Comparison of ENCODE assay signal across 17 mouse cellular contexts in the genomic region with DNA sequence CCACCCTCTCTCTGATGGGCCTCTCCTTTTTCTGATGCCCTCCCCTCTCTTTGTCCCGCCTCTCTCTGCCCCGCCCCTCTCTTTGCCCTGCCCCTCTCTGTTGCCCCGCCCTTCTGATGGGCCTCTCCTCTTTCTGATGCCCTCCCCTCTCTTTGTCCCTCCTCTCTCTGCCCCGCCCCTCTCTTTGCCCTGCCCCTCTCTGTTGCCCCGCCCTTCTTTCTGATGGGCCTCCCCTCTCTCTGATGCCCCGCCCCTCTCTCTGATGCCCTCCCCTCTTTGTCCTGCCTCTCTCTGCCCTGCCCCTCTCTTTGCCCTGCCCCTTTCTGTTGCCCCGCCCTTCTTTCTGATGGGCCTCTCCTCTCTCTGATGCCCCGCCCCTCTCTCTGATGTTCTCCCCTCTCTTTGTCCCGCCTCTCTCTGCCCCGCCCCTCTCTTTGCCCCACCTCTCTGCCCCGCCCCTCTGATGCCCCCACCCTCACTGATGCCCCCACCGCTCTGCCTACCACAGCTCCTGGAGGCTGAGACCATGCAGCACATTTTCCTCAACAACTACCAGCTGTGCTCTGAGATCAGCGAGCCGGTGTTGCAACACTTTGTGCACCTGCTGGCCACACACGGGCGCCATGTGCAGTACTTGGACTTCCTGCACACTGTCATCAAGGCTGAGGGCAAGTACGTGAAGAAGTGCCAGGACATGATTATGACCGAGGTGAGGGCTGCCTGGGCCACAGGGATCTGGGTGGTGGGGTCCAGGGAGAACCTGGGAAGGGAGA. TPM values are rescaled to one million over a fixed set of nuclear protein-coding genes. Genes with fewer than 3 reads are reported as not detected.
DNase-seq lines count a peak whose midpoint lies in the region; ATAC-seq and TF ChIP-seq lines count a peak whose summit lies in the region.
"Had no signal": no experiment of that assay in that cellular context is flagged by ENCODE, and none has a peak within 500 bp of the region (broad histone marks: within the 10 kb centered on the region; RNA-seq: fewer than 3 reads in every experiment).

No protein-coding gene starts in this region.

- H3K4me3 ChIP-seq in testis, adult 2 months (ENCODE audit: control insufficient read depth, low read depth, low read length): peak overlapping the region; percentile 67
- no peak overlapping the region for H3K4me3 ChIP-seq in ES-E14 (ENCODE audit: insufficient read depth in 1 of 2, low read depth in 1 of 2, low read length in 2 of 2, poor library complexity in 1 of 2, severe bottlenecking in 1 of 2)
- no peak overlapping the region for H3K4me3 ChIP-seq in intestine, embryonic 15.5 days (replicated peaks)
- no peak overlapping the region for H3K4me3 ChIP-seq in stomach, postnatal 0 days (ENCODE audit: low read depth, low read length)
- H3K4me3 ChIP-seq in forebrain, embryonic 16.5 days (replicated peaks; ENCODE audit: low read length): no peak overlapping the region
- H3K4me3 ChIP-seq: forebrain, embryonic 13.5 days; hindbrain, embryonic 10.5 days; liver, embryonic 15.5 days; neural tube, embryonic 13.5 days had no signal

- no peak overlapping the region for H3K4me2 ChIP-seq in intestine, embryonic 15.5 days (replicated peaks)
- H3K4me2 ChIP-seq in stomach, postnatal 0 days (replicated peaks; ENCODE audit: low read depth): no peak overlapping the region
- no peak overlapping the region for H3K4me2 ChIP-seq in forebrain, embryonic 16.5 days (ENCODE audit: low read length)
- H3K4me2 ChIP-seq: forebrain, embryonic 13.5 days; liver, embryonic 15.5 days; neural tube, embryonic 13.5 days had no signal

- H3K27ac ChIP-seq in testis, adult 2 months (ENCODE audit: control insufficient read depth, insufficient read depth, low read depth, low read length): no peak overlapping the region
- no peak overlapping the region for H3K27ac ChIP-seq in ES-E14 (ENCODE audit: insufficient read depth, low read depth, low read length, poor library complexity, severe bottlenecking)
- H3K27ac ChIP-seq in intestine, embryonic 15.5 days: no peak overlapping the region
- H3K27ac ChIP-seq in stomach, postnatal 0 days (replicated peaks): no peak overlapping the region
- no peak overlapping the region for H3K27ac ChIP-seq in forebrain, embryonic 16.5 days (ENCODE audit: low read length)
- H3K27ac ChIP-seq: forebrain, embryonic 13.5 days; hindbrain, embryonic 10.5 days; liver, embryonic 15.5 days; macrophage; neural tube, embryonic 13.5 days had no signal

- H3K4me1 ChIP-seq in testis, adult 2 months (ENCODE audit: control insufficient read depth, insufficient read depth, low read length): peaks cover 2% of the 10 kb centered on the region
- peaks cover 6 to 22% of the 10 kb centered on the region in 2 experiments; a peak in 2 of 4 replicates for H3K4me1 ChIP-seq in ES-E14 (ENCODE audit: control insufficient read depth in 2 of 2, insufficient read depth in 2 of 2, low read length in 2 of 2, poor library complexity in 1 of 2)
- H3K4me1 ChIP-seq in intestine, embryonic 15.5 days (replicated peaks): no peaks in the 10 kb centered on the region
- no peaks in the 10 kb centered on the region for H3K4me1 ChIP-seq in stomach, postnatal 0 days (replicated peaks; ENCODE audit: control insufficient read depth, insufficient read depth)
- H3K4me1 ChIP-seq in forebrain, embryonic 16.5 days (replicated peaks; ENCODE audit: control insufficient read depth, insufficient read depth, low read length): peaks cover 8% of the 10 kb centered on the region; the same call in 1 of the 2 replicates
- H3K4me1 ChIP-seq: liver, embryonic 15.5 days had no signal

- H3K9me3 ChIP-seq in ES-E14 (ENCODE audit: control insufficient read depth, insufficient read depth, low read depth, low read length): no peaks in the 10 kb centered on the region
- H3K9me3 ChIP-seq in intestine, embryonic 15.5 days: no peaks in the 10 kb centered on the region
- H3K9me3 ChIP-seq in stomach, postnatal 0 days (ENCODE audit: control insufficient read depth, low read length): no peaks in the 10 kb centered on the region
- H3K9me3 ChIP-seq in forebrain, embryonic 16.5 days (ENCODE audit: control insufficient read depth, low read length): no peaks in the 10 kb centered on the region
- H3K9me3 ChIP-seq: forebrain, embryonic 13.5 days; hindbrain, embryonic 10.5 days; liver, embryonic 15.5 days; neural tube, embryonic 13.5 days had no signal

- in situ Hi-C loops in ES-E14 (cut with MboI; ENCODE audit: low sequenced_read_pairs in 2 of 2, unreplicated experiment in 2 of 2): no loop called here

- peak; percentile 39; the same call in 1 of the 2 replicates for ATAC-seq in intestine, embryonic 15.5 days
- ATAC-seq in stomach, postnatal 0 days (ENCODE audit: low FRiP score, low TSS enrichment): peak; percentile 28
- no peak for ATAC-seq in forebrain, embryonic 16.5 days
- ATAC-seq: forebrain, embryonic 13.5 days had no signal

- no peak overlapping the region for H3K9ac ChIP-seq in ES-E14 (ENCODE audit: insufficient read depth, low read depth, low read length, poor library complexity, severe bottlenecking)
- no peak overlapping the region for H3K9ac ChIP-seq in intestine, embryonic 15.5 days
- H3K9ac ChIP-seq in stomach, postnatal 0 days (ENCODE audit: low read length): no peak overlapping the region
- no peak overlapping the region for H3K9ac ChIP-seq in forebrain, embryonic 16.5 days (replicated peaks; ENCODE audit: low read depth, low read length)
- H3K9ac ChIP-seq: forebrain, embryonic 13.5 days; liver, embryonic 15.5 days; neural tube, embryonic 13.5 days had no signal

- no peaks in the 10 kb centered on the region for H3K27me3 ChIP-seq in testis, adult 2 months (ENCODE audit: control insufficient read depth, insufficient read depth, low read length)
- no peaks in the 10 kb centered on the region for H3K27me3 ChIP-seq in intestine, embryonic 15.5 days (replicated peaks)
- no peaks in the 10 kb centered on the region for H3K27me3 ChIP-seq in stomach, postnatal 0 days (ENCODE audit: control insufficient read depth, insufficient read depth, low read length)
- H3K27me3 ChIP-seq in forebrain, embryonic 16.5 days (replicated peaks; ENCODE audit: control insufficient read depth, insufficient read depth, low read length): no peaks in the 10 kb centered on the region
- H3K27me3 ChIP-seq: forebrain, embryonic 13.5 days; liver, embryonic 15.5 days; neural tube, embryonic 13.5 days had no signal

- DNase-seq in testis, postnatal 10 days (ENCODE audit: low spot score): no peak
- peak; percentile 83 for DNase-seq in ES-E14 (ENCODE audit: low read depth, low spot score)
- DNase-seq in stomach, postnatal 0 days (ENCODE audit: low spot score): peak; percentile 74
- no peak for DNase-seq in adrenal gland, adult 2 months
- DNase-seq in right cerebral cortex, adult 2 months (ENCODE audit: low spot score in 2 of 2): no peak
- DNase-seq: cerebellum, adult 8-10 months; embryo, embryonic 11 days; kidney, adult 11 months; kidney, postnatal 14 days had no signal

- TF ChIP-seq CTCF in testis, adult 2 months (IDR thresholded peaks at IDR 0.05; ENCODE audit: control insufficient read depth, insufficient read depth, insufficient replicate concordance, low read depth, low read length): no peak
- TF ChIP-seq CTCF in stomach, postnatal 0 days (IDR thresholded peaks at IDR 0.05; ENCODE audit: low read depth): no peak

- TF ChIP-seq EP300 in stomach, postnatal 0 days (optimal IDR thresholded peaks at IDR 0.05): no peak

- TF ChIP-seq POLR2A in testis, adult 2 months (IDR thresholded peaks at IDR 0.05; ENCODE audit: control insufficient read depth, low read depth, low read length): peak; percentile 42; the same call in 1 of the 2 replicates

- WGBS in intestine, embryonic 15.5 days: 78% methylated on average over 17 of the region's 18 CpGs
- 75% methylated on average over 14 of the region's 18 CpGs for WGBS in stomach, postnatal 0 days
- WGBS in forebrain, embryonic 16.5 days: 78% methylated on average over 16 of the region's 18 CpGs

- H3K36me3 ChIP-seq in testis, adult 2 months (ENCODE audit: control insufficient read depth, insufficient read depth, low read length): no peaks in the 10 kb centered on the region
- peaks cover 57% of the 10 kb centered on the region for H3K36me3 ChIP-seq in ES-E14 (ENCODE audit: control insufficient read depth, insufficient read depth, low read length, poor library complexity, severe bottlenecking)
- H3K36me3 ChIP-seq in intestine, embryonic 15.5 days: peaks cover 9% of the 10 kb centered on the region; the same call in 1 of the 2 replicates
- H3K36me3 ChIP-seq in stomach, postnatal 0 days (ENCODE audit: control insufficient read depth, insufficient read depth, low read length): peaks cover 10% of the 10 kb centered on the region; the same call in 1 of the 2 replicates
- no peaks in the 10 kb centered on the region for H3K36me3 ChIP-seq in forebrain, embryonic 16.5 days (ENCODE audit: control insufficient read depth, insufficient read depth)
- H3K36me3 ChIP-seq: liver, embryonic 15.5 days; neural tube, embryonic 13.5 days had no signal

TF ChIP-seq in ES-E14, 5 proteins besides CTCF, POLR2A, EP300 and RAD21:
- TF ChIP-seq ZC3H11A (IDR thresholded peaks at IDR 0.05; ENCODE audit: borderline replicate concordance, low read depth, low read length): no peak
- TF ChIP-seq CHD2 (IDR thresholded peaks at IDR 0.05; ENCODE audit: low read depth, low read length): no peak

RNA-seq across cellular contexts. Expression of a gene that starts 27.8 kb away (rescaled TPM):
- 1,024 and 1,028 TPM in 2 replicates for polyA plus RNA-seq in testis, adult 2 months (2012; rRNA removed)
- 175 and 199 TPM in 2 replicates for total RNA-seq in ES-E14 (2012; rRNA removed)
- 266 and 272 TPM in 2 replicates for polyA plus RNA-seq in intestine, embryonic 15.5 days (2015; fragmentation: Nextera tagmentation; extraction: Ambion mirVana)
- polyA plus RNA-seq in stomach, postnatal 0 days (2015; fragmentation: Nextera tagmentation; extraction: Ambion mirVana): 234 and 250 TPM in 2 replicates
- 253 and 266 TPM in 2 replicates for polyA plus RNA-seq in forebrain, embryonic 16.5 days (2015; fragmentation: Nextera tagmentation; extraction: Ambion mirVana)
- 100 to 1,000 TPM; 218 to 406 TPM for total RNA-seq in adrenal gland, adult 2 months (2021)
- 132 and 172 TPM in 2 replicates for polyA plus RNA-seq in adrenal gland, adult 2 months (2012; rRNA removed)

RNA-seq across cellular contexts. Expression of a gene that starts 48.8 kb away (rescaled TPM):
- polyA plus RNA-seq in testis, adult 2 months (2012; rRNA removed): 32.7 and 34.2 TPM in 2 replicates
- 44.1 and 74.5 TPM in 2 replicates for total RNA-seq in ES-E14 (2012; rRNA removed)
- polyA plus RNA-seq in intestine, embryonic 15.5 days (2015; fragmentation: Nextera tagmentation; extraction: Ambion mirVana): 13.0 and 14.5 TPM in 2 replicates
- polyA plus RNA-seq in stomach, postnatal 0 days (2015; fragmentation: Nextera tagmentation; extraction: Ambion mirVana): 5.9 and 6.6 TPM in 2 replicates
- polyA plus RNA-seq in forebrain, embryonic 16.5 days (2015; fragmentation: Nextera tagmentation; extraction: Ambion mirVana): 0.63 and 0.73 TPM in 2 replicates
- 1 to 10 TPM; 5.0 to 6.7 TPM for total RNA-seq in adrenal gland, adult 2 months (2021)
- polyA plus RNA-seq in adrenal gland, adult 2 months (2012; rRNA removed): 6.0 and 6.9 TPM in 2 replicates

Comparison
In these comparisons a context has a peak if more than half of its experiments do, and no peak if none do; other contexts are left out.
1. DNase-seq: peak in ES-E14 (single experiment) and stomach, postnatal 0 days (single experiment); none in testis, postnatal 10 days (single experiment), adrenal gland, adult 2 months (single experiment) and right cerebral cortex, adult 2 months (0 of 2).